Mouse (Mus musculus): ENCODE measurements around the gene Klf4.
A peak's percentile ranks its signal among the peaks of the same experiment; 100 is the strongest.

The Klf4 gene

DNA sequence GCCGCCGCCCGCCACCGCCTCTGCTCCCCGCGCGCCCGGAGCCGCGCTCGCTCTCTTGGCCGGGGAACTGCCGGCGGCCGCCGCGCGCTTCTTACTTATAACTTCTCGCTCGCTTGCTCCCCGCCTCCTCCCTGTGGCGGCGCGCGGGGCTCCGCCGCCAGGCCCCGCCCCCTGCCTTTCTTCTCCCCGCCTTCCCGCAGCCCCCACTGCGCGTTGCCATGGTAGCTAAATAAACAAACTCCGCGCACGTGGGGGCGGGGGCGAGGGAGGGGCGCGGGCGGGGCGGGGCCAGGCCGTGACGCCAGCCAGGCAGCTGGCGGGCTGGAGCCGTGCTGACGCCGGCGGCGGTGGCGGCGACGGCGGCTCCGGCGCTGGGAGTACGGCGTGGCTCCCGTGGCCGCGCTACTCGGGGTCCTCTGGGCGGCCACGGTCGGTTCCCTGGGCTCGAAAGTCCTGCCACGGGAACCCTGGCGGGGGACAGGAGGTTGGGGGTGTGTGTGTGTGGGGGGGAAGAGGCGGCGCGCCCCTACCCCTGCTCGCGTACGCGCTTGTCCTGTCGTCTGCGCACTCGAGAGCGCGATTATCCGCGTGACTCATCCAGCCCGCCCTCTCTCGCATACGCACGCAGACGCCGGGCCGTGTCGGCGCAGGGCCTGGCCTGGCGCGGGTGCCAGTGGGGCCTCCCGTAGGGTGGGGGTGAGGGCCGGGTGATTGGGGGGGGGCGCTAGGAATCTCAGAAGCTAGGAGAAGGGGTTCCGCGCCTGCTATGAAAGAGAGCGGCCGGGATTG lies at the start of gene Klf4:
Gene Klf4, minus strand, starts transcription at position 60 of the 789 bp plus-strand sequence.
- peak; percentile 93 for DNase-seq (ENCODE audit: low read depth, low spot score)

DNA sequence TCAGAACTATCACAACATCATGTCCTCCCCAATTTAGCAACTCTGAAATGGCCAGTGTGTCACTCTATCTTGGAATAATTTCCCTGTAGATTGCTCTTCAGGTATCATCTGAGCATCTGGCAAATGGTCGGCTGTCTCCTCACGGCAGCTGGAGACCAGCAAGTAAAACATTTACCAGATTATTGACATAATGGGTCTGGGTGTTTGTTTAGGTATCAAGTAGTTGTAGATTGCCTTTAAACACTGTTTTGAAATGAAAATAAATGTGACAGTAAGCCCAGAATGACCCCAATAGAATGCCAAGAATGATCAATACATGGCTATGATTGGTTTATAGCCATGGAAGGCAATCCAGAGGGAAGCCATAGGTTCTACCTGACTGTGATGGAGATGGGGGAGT lies 39.2 kb upstream of the Klf4 start:
- DNase-seq (ENCODE audit: low read depth, low spot score), result no peak

DNA sequence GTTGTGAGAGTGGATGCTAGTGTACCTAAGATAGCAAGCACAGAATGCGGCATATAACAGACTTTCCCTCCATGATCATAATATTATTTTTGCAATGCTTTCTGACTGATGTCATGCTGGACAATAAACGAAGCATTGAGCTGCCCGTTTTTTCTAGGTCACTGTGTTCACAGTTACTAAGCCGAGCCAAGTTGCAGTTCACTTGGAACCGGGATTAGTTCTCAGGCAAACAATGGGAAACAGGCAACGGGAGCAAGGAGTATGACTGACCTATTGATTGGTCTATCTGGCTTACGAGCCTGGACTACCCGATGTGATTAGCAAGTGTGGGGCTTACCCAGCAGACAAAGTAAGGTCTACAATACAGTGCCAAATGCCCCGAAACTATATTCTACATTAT lies 35.7 kb upstream of the Klf4 start:
- DNase-seq (ENCODE audit: low read depth, low spot score), result no peak

DNA sequence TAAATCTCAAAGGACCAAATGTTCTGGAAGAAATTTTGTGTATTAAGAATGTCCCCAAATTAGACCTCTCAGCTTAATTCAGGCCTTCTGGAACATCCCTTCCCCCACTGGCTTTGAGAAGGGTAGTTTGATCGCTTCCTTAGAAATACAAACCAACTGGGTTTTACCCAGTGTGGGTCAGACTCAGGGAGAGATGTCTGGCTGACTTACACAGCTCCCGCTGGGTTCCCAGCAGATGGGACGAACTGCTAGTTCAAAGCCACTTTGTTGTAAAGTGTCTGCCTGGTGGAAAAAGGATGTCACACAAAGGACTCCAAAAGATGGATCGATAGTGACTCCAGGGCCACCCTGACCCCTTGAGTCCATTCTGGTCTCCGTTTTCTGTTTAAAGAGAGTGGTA lies 35.3 kb upstream of the Klf4 start:
- no peak for DNase-seq (ENCODE audit: low read depth, low spot score)

DNA sequence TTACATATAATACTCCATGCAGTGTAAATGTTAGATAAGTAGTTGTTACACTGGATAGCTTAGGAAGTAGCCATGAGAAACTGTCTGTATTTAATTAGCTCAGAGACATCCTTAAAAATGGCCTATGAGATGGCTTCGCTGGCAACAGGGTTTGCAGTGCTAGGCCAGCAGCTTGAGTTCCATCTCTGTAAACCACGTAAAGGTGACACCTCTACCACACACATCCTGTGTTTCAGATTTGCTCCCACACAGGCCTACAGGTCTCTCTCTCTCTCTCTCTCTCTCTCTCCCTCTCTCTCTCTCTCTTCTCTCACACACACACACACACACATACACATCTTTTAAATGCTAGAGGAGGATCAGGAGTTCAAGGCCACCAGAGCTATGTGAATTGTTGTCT lies 32.1 kb upstream of the Klf4 start:
- no peak for DNase-seq (ENCODE audit: low read depth, low spot score)

DNA sequence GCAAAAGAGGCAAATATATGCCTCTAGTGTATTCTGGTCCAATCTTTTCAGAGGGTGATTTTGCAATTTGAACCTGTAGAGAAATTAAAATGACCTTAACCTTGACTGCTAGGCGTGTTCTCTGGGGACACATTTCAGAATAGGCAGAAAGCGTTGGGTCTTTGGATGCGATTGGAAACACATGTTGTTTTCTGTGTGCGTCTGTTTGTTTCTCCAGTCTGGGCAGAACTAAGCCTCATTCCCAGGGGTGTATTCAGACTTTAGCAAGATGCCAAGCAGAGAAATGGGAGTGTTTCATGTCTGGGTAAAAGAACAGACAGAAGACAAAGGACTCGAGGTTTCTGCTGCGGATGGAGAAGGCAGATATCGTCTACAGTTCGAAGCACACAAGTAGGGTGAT lies 30.8 kb upstream of the Klf4 start:
- peak; percentile 78 for DNase-seq (ENCODE audit: low read depth, low spot score)

DNA sequence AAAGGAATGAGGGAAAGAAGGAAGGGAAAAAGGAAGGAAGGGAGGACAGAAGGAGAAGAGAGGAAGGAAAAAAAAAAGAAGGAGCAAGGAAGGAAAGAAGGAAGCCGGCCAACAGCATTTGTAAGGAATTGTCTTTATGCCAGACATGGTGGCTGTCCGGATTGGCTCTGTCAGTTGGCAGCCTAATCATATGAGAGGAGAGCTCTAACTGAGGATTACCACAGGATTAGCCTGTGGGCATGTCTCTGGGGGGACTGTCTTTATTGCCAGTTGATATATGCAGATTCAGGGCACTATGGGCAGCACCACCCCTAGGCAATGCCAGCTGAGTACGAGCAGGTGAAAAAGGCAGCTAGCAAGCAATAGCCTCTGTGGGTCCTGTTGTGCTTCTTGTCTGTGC lies 29.8 kb upstream of the Klf4 start:
- no peak for DNase-seq (ENCODE audit: low read depth, low spot score)

DNA sequence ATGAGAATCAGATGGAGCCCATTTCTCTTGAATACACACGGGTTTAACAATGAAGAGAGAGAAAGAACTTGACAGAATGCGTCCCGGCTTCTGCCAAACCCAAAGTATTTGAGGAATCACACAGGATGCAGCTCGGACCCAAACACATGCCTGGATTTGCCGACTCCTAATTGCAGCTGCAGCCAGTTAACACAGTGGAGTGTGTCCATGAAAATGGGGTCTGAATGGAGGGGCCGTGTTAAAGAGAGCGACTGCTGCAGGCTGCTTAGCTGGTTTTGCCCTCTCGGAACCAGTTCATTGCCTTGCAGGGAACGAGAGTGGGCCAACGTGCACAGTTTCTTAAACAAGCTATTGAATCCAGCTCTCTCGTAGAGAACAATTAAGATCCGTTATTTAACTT lies 14.6 kb upstream of the Klf4 start:
- DNase-seq (ENCODE audit: low read depth, low spot score), result no peak

DNA sequence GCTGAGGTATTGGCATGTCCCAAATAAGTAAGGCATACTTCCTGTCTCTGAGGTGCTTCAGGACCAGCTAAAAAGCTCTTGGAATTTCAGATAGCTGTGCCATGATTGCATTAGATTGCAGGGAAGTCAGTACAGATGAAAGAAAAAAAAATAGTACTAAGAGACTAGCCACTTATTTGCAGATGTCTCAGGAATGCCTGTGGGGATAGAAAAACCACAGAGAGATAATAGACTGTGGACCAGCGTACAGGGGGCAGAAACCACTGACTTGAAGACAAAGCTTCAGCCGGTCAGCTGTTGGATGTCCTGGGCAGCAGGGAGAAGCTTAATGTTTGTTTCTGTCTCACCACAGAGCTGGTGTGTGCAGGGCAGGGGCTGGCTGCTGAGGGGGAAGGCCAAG lies 10.5 kb upstream of the Klf4 start:
- DNase-seq (ENCODE audit: low read depth, low spot score), result no peak

DNA sequence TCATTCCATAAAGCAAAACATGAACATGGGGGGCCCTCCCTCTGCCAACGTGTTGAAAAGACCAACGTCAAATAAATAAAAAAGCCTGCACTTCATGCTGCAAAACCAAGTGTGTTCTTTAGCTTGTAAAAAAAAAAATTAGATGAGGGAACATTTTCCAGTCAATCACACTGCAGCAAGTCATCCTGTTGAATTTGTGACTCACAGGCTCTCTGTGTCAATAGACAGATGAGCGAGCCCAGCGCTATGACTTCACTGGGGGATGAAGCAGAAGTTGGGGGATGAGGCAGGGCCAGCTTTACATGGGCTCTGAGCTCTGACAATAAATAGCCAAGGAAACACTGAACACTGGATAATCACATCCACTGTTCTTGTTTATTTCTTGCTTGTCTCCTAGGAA lies 9.4 kb upstream of the Klf4 start:
- no peak for DNase-seq (ENCODE audit: low read depth, low spot score)

DNA sequence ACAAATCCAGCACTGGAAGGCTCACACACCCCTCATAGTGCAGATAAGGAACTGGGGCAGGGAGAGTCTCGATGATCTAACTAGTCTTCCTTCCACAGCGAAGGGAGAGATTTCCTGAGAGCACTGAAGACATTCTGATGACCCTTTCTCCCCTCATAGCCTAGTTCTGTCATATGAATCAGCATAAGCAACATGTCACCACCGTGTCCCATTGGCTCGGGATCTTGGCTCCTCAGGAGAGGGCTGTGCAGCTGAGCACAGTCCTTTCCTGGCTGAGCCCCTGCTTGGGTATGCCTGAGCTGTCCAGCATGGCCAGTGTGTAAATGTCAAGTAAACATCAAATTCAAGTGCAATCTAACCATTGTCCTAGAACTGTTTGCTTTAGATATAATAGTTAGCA lies 9.0 kb upstream of the Klf4 start:
- no peak for DNase-seq (ENCODE audit: low read depth, low spot score)

DNA sequence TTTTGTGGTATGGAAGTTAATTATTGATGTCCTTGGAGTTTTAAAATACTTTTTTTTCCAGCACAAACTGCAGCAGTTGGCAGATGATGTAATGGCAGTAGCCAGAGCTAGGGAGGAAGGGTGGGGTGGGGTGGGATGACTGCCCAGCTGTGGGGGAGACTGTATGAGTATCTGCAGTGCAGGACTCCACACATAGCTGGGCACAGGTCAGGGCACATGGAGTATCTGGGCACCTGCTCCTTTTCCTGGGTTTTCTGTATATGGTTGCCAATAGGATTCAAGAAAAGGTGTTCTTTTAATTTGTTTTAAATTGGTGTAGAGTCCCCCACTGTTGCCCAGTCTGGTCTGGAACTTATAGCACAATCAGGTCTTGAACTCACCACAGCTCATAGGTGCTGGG lies 2.7 kb upstream of the Klf4 start:
- no peak for DNase-seq (ENCODE audit: low read depth, low spot score)

DNA sequence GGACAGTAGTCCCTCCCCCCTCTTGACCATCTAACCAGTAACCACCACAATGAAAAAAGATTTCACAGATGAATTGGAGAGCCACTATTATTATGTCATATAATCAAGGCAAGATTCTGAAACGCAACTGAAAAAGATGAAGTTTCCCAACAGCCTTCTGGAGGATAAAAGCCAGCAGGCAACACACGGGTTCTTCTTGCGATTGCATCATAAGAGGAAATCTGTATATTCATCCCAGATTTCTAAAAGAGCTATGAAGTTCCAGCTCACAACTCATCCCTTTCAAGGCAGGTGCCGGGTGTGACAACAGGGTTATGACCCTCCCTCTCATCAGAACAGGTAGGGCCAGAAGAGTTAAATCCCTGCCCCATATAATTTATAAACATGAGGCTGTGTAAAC lies 2.2 kb upstream of the Klf4 start:
- no peak for DNase-seq (ENCODE audit: low read depth, low spot score)

DNA sequence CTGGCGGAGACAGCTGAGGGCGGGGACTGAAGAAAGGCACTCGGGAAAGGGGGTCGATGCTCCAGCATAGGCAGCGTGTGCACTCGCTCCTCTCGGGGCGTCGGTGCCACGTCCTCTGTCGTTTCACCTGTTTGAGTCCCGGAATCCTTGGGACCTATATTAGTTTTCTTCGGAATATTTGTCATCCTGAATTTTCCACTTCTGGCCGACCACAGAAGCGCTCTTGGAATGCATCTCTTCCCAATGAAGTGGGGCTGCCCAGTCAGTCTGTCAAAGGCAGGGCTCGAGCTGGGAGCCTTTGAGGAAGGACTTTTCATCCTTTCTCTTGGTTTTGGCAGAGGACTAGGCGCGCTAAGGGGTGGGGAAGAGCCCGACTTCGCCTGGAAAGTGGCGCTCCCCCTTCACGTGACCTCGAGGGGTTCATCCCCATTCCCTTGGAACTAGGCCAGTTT lies 1.6 kb upstream of the Klf4 start:
- peak; percentile 17 for DNase-seq (ENCODE audit: low read depth, low spot score)

DNA sequence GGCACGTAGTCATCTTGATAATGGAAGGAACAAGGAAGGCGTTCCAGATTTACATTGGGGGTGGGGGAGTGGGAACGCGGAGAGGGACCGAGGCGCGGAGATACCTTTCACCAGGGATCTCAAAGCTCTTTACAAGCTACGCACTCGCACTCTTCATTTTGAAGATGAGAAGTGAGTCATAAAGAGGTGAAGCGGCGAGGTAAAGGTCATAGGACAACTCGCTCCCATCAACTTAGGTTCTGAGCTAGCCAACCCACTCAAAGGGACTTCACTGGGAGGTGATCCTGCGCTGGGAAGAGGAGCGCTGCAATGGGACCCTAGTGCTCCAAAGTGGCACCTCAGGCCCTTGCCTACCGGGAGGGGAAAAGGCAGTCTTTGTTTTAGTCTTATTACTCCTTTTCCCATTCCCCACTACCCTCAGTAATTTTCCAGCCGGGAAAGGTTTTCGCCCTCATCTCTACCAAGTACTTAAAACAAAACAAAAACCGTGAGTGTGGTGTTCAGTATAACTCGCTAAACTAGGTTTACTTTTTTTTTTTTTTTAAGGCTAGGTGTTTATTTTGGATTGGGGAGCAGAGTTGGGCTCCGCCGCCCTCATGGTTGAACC lies 1.0 kb upstream of the Klf4 start:
- DNase-seq (ENCODE audit: low read depth, low spot score), result peak; percentile 38

DNA sequence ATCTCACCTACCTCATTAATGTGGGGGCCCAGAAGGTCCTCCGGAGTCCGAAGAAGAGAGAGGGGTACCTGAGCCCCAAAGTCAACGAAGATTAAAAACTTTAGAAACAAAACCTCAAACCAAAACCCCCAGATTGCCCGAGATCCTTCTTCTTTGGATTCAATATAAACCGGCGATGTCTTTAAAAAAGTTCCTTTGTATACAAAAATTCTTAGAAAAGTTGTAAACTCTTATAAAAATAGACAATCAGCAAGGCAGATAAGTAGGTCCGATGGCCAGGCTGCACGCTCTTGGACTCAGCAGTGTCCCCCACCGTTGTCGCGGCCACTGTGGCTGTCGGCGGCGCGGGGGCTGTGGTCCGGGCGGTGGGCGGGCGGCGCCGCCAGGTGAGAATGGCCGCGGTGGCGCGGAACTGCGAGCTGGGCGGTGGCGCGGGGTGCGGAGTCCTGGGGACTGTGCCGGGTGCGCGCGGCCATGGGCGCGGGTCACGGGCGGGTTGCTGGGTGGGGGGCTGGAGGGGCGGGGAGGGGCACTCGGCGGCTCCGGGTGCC lies 335 bp downstream of the Klf4 start:
- peak; percentile 6 for DNase-seq (ENCODE audit: low read depth, low spot score)

DNA sequence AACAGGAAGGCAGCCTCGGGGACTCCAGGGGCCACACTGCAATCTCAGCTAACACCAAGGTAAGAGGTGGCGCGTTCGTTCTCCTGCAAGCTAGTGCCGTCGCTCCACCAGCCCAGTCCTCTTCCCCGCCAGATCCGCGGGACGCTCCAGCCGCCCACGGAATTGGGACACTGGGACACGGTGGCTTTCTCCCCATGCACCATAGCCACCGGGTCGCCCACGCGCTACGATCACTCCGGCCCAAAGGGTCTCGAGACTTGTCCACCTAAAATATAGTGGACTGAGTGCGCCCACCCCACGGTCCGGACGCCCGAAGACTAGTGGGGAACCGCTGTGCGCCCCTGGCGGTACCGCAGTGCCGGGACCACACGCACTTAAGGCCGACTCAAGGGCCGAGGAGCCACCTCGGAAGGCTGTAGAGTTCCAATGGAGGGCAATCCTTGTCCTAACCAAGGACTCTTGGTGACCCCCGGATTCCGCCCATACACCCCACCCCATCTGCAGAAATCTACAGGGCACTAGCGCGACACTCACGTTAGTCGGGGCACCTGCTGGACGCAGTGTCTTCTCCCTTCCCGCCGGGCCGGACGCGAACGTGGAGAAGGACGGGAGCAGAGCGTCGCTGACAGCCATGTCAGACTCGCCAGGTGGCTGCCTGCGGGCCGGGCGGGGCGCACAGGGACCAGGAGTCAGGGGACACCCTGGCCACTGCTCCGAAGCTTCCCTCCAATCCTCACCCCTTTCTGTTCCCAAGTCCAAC lies 990 bp downstream of the Klf4 start:
- peak; percentile 35 for DNase-seq (ENCODE audit: low read depth, low spot score)

DNA sequence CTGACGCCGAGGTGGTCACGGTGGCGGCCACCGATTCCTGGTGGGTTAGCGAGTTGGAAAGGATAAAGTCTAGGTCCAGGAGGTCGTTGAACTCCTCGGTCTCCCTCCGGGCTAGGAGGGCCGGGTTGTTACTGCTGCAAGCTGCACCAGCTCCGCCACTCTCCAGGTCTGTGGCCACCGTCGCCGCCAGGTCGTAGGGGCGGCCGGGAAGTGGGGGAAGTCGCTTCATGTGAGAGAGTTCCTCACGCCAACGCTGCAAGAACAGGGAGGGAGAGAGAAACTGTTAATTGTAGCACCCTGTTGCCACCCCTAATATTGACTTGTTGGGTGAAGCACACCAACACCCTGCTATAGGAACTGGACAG lies 1.6 kb downstream of the Klf4 start:
- DNase-seq (ENCODE audit: low read depth, low spot score), result peak; percentile 6

DNA sequence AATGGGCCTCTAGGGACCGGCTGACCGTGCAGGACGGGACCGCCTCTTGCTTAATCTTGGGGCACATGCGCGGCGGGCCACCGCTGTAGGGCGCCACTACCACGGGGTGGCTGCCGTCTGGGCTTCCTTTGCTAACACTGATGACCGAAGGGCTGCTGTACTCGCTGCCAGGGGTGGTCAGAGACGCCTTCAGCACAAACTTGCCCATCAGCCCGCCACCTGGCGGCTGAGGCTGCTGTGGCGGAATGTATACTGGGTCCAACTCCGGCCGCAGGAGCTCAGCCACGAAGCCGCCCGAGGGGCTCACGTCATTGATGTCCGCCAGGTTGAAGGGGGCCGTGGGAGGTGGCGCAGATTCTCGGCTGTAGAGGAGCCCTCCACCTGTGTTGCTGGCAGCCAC lies 2.0 kb downstream of the Klf4 start:
- peak; percentile 81 for DNase-seq (ENCODE audit: low read depth, low spot score)

DNA sequence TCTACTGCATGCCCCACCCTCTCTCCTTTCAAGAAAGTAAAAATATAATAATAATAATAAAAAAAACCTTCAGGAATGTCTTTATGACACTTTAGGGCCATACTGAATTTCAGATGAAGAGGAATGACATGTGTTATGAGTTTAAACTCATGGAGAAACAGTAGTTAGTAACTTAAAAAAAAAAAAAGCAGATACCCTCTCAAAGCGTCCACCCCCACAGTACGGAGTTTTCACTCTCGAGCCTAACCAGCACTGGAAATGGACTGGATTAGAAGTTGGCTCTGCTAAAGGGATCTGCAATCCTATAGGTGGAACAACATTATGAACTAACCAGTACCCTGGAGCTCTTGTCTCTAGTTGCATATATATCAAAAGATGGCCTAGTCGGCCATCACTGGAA lies 3.9 kb downstream of the Klf4 start:
- no peak for DNase-seq (ENCODE audit: low read depth, low spot score)

DNA sequence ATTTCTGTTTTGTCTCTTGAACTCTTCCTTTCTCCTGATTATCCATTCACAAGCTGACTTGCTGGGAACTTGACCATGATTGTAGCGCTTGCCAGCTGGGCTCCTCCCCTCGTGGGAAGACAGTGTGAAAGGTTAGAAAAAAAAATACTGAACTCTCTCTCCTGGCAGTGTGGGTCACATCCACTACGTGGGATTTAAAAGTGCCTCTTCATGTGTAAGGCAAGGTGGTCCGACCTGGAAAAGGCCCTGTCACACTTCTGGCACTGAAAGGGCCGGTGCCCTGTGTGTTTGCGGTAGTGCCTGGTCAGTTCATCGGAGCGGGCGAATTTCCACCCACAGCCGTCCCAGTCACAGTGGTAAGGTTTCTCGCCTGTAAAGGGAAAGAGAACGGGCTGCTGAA lies 4.3 kb downstream of the Klf4 start:
- DNase-seq (ENCODE audit: low read depth, low spot score), result no peak

DNA sequence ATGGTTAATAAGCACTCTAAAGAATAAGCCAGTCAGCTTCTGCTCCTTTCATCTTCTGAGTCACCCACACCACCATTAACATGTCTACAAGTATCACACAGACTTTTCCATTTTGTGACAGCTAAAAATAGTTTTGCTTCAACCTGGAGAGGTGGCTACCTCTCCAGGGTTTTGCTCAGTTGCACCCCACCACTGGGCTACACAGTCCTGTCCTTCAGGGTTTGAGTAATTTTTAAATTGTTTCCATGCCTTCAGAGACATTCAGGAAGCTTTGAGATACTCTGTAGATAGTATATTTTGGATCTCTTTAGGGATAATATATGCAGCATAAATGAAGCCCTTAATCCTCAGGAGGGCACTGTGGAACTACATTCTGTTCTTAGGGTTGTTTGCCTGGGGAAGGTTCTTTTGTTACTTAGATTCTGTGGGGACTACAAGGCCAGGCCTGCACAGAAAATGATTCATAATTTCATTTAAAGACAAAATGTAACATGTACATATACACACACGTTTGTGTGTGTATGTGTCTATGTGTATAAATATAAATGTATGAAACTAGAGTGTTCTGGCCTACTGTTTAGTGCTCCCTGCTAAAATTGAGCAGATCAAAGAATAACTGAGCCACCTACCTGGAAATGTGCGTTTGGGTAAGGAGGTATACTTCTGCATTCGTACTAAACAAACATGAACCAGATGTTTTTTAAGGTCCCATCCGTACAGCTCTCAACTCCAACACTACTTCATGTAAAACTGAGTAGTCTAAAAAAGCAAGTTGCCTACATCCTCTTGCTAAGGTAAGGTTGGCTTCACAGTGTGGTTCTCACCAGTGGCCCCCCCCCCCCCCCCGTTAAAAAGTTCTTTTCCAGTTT lies 5.8 kb downstream of the Klf4 start:
- no peak for DNase-seq (ENCODE audit: low read depth, low spot score)
